Mouse (Mus musculus) liver, adult 2 months (tissue): ENCODE data around the gene Nrm. TPM values are rescaled to one million over a fixed set of nuclear protein-coding genes. Genes with fewer than 3 reads are reported as not detected.
"Not testable (repeated sequence)": the region's sequence is repeated elsewhere in the genome, so short reads cannot be mapped to it uniquely, and the experiment has no call there.

Experiments
- DNase-seq: peaks from one replicate; pipeline ENCODE4 v3.0.0-alpha.2; 2011; ENCODE audit warnings: low read depth, low spot score; ENCODE audit errors: extremely low read depth
- H3K27ac ChIP-seq: fragments of 200-500 bp; replicated peaks from 2 replicates; pipeline ENCODE4 v1.5.1; 2012; ENCODE audit warnings: low read depth, mild to moderate bottlenecking, control low read depth, inconsistent platforms, low read length; ENCODE audit not compliant: insufficient read depth
- H3K27me3 ChIP-seq: fragments of 200-500 bp; 2 replicates; pipeline ENCODE4 v1.6.1; 2012; ENCODE audit warnings: mild to moderate bottlenecking, moderate library complexity, low read length, inconsistent platforms; ENCODE audit not compliant: control insufficient read depth, insufficient read depth
- H3K36me3 ChIP-seq: fragments of 200-500 bp; 2 replicates; pipeline ENCODE4 v1.6.1; 2012; ENCODE audit warnings: low read length, inconsistent platforms; ENCODE audit not compliant: control insufficient read depth, insufficient read depth
- H3K4me1 ChIP-seq: fragments of 200-500 bp; 2 replicates; pipeline ENCODE4 v1.6.1; 2011; ENCODE audit warnings: low read length; ENCODE audit not compliant: control insufficient read depth, insufficient read depth
- H3K4me3 ChIP-seq: fragments of 200-500 bp; 2 replicates; pipeline ENCODE4 v1.5.1; 2011; ENCODE audit warnings: low read depth, mild to moderate bottlenecking, control low read depth, low read length, moderate library complexity; ENCODE audit not compliant: insufficient read depth
- H3K79me2 ChIP-seq: fragments of 200-500 bp; 2 replicates; pipeline ENCODE4 v1.6.1; 2012; ENCODE audit warnings: inconsistent platforms, mild to moderate bottlenecking, low read length, moderate library complexity; ENCODE audit not compliant: control insufficient read depth, insufficient read depth
- H3K9ac ChIP-seq: fragments of 200-500 bp; 2 replicates; pipeline ENCODE4 v1.6.1; 2012; ENCODE audit warnings: low read depth, mild to moderate bottlenecking, control low read depth, inconsistent platforms, low read length
- CTCF ChIP-seq: fragments of 200-500 bp; IDR thresholded peaks from 2 replicates; pipeline ENCODE4 v1.5.1; 2011; ENCODE audit warnings: low read depth, low read length, control low read depth
- POLR2A ChIP-seq: fragments of 200-500 bp; IDR thresholded peaks from 2 replicates; pipeline ENCODE4 v1.6.1; 2011; ENCODE audit warnings: low read length, control low read depth; ENCODE audit not compliant: insufficient read depth; ENCODE audit errors: extremely low read depth
- WGBS: fragments of 180-500 bp; shearing (Covaris S2); methylation state at CpG from one replicate; pipeline ENCODE4 v1.1.7; 2018; 5-methylcytosine and 5-hydroxymethylcytosine counted together
- polyA plus RNA-seq: library from polyadenylated mRNA; depleted of rRNA; stranded (reverse); fragments of >200 nt; gene quantifications from 2 replicates; pipeline ENCODE4 v1.2.3, GENCODE M21; 2012
- total RNA-seq: library from RNA; depleted of rRNA; stranded (reverse); fragments of >200 nt; gene quantifications from 2 replicates; pipeline ENCODE4 v1.2.3, GENCODE M21; 2014

The Nrm gene
- total and polyA plus RNA-seq, 2 experiments, result 0.18 to 2.4 TPM

DNA sequence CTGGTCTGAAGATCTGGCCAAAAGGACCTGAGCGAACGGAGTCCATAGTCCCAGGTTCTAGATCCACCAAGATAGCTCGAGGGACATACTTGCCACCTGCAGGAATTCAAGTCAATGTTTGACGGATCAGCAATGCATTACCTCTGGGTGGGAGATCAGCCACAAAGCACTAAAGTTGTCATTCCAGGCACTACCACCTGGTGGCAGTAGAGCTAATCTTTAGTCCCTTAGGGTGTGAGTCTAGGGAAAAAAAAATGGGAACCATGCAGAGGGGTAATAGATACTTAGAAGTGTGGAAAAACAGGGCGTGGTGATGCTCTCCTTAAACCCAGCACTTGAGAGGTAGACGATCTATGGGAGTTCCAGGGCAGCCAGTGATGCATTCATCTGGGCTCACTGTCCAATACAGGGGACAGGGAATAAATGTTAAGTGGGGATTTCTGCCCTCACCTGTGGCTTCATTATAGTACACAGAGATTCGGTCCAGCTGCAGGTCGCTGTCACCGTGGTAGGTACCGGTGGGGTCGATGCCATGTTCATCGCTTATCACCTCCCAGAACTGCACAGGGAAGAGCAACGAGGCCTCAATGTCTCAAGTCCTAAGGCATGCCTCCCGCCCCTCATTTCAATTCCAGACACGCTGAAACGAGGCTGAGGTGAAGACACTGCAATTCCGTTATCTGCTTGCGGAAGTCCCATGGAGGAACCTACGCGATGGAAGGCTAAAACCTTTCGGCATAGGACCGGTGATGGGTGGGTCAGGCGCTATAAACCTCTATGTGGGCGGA lies 24.7 kb upstream of the Nrm start:
- peak; percentile 66 for DNase-seq
- 0 out of 2 replicates have a peak overlapping the region, but pooled peaks have one; percentile 11 for H3K27ac ChIP-seq
- TF ChIP-seq POLR2A (no peak), CTCF (peak; percentile 46)
- peak overlapping the region; percentile 90 for H3K4me3 ChIP-seq
- H3K27me3 ChIP-seq, result no peaks in the 10 kb centered on the region
- no peaks in the 10 kb centered on the region for H3K79me2 ChIP-seq
- H3K9ac ChIP-seq, result peak overlapping the region; percentile 24
- no peaks in the 10 kb centered on the region; the same call in 1 of the 2 replicates for H3K36me3 ChIP-seq
- 7% methylated on average over 24 of the region's 24 CpGs for WGBS
- H3K4me1 ChIP-seq, result peaks cover 17% of the 10 kb centered on the region

DNA sequence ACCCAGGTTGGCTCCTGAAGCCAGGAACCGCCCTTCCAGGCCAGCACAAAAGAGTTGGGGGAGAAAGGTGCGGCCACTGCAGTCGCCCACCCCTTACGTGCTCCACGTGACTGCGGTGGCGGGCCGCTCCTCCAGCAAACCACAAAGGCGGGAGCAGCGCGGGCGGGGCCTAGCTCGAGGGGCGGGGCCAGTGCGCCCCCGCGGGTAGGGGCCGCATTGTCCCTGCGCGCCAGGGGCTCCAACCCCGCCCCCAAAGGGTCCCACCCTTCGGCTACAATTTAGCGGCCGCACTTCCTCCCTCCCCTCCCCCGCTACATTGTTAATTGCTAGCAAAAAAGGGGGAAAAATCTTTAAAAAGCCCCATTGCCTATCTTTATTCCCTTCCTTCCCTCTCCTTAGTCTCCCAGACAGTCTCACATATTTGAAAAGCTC lies 24.1 kb upstream of the Nrm start:
- no peak for TF ChIP-seq POLR2A
- no peak for TF ChIP-seq CTCF
- DNase-seq, result no peak
- WGBS, result under 1% methylated on average over 25 of the region's 25 CpGs
- H3K4me3 ChIP-seq, result peak overlapping the region; percentile 90
- no peaks in the 10 kb centered on the region for H3K79me2 ChIP-seq
- no peaks in the 10 kb centered on the region for H3K27me3 ChIP-seq
- peaks cover 18% of the 10 kb centered on the region for H3K4me1 ChIP-seq
- H3K27ac ChIP-seq, result peak overlapping the region; percentile 73; the same call in 1 of the 2 replicates
- no peaks in the 10 kb centered on the region; the same call in 1 of the 2 replicates for H3K36me3 ChIP-seq
- H3K9ac ChIP-seq, result peak overlapping the region; percentile 71

- WGBS, result under 1% methylated on average over 18 of the region's 18 CpGs
- Histone ChIP-seq H3K27ac (peak overlapping the region; percentile 73), H3K4me3 (peak overlapping the region; percentile 90), H3K79me2 (no peaks in the 10 kb centered on the region), H3K9ac (peak overlapping the region; percentile 71), H3K27me3 (no peaks in the 10 kb centered on the region), H3K4me1 (peaks cover 18% of the 10 kb centered on the region), H3K36me3 (no peaks in the 10 kb centered on the region)
- TF ChIP-seq CTCF (no peak), POLR2A (no peak)
- no peak for DNase-seq
Observed at GRCm38 (mm10) chr17:35837487-35837886, 23.6 kb upstream of the Nrm start.

DNA sequence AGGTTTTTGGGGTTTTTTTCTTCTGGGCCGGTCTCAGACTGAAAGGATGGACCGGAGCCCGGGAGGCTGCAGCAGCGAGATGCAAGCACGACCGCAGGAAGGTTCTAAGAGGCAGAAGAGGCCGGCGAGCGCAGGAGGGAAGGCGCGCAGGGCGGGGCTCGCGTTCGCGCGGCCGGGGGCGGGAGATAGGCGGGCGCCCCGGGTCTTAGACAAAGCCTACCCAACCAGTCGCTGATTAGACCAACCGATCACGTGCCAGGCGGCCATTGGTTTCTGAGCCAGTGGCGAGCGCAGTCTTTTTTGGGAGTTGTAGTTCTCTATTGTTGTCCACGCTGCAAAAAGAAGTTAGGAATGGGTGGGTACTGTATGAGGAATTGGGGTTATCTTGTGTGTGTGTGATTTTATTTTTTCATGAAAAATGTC lies 23.0 kb upstream of the Nrm start, which contains the start of gene Tubb5:
Gene Tubb5, minus strand, starts transcription at position 185 of the 423 bp plus-strand sequence.
- WGBS, result 1% methylated on average over 29 of the region's 29 CpGs
- peak within 1 kb of the TSS; percentile 90 for H3K4me3 ChIP-seq
- H3K4me1 ChIP-seq, result peaks cover 18% of the 10 kb centered on the region
- no peaks in the 10 kb centered on the region for H3K79me2 ChIP-seq
- H3K9ac ChIP-seq, result peak within 1 kb of the TSS; percentile 71
- no peaks in the 10 kb centered on the region for H3K36me3 ChIP-seq
- TF ChIP-seq POLR2A (peak; percentile 88), CTCF (no peak)
- no peaks in the 10 kb centered on the region for H3K27me3 ChIP-seq
- DNase-seq, result peak; percentile 90
- H3K27ac ChIP-seq, result peak within 1 kb of the TSS; percentile 73

GRCm38 (mm10) chr17:35838570-35838969 lies 22.5 kb upstream of the Nrm start:
- WGBS, result 19% methylated on average over 5 of the region's 5 CpGs
- H3K4me1 ChIP-seq, result peaks cover 18% of the 10 kb centered on the region
- H3K27ac ChIP-seq, result no peak overlapping the region
- no peaks in the 10 kb centered on the region for H3K36me3 ChIP-seq
- DNase-seq, result no peak
- H3K79me2 ChIP-seq, result no peaks in the 10 kb centered on the region
- H3K9ac ChIP-seq, result no peak overlapping the region
- no peaks in the 10 kb centered on the region for H3K27me3 ChIP-seq
- no peak overlapping the region for H3K4me3 ChIP-seq
- no peak for TF ChIP-seq POLR2A
- TF ChIP-seq CTCF, result no peak

DNA sequence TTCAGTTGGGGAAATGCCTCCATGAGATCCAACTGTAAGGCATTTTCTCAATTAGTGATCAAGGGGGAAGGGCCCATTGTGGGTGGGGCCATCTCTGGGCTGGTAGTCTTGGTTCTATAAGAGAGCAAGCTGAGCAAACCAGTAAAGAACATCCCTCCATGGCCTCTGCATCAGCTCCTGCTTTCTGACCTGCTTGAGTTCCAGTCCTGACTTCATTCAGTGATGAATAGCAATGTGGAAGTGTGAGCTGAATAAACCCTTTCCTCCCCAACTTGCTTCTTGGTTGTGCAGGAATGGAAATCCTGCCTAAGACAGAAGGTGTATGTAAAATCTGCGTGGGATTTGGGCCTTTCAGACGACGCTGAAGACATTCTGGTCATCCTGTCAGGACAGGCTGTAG lies 22.1 kb upstream of the Nrm start:
- not testable (repeated sequence) for H3K4me3 ChIP-seq, H3K27me3 ChIP-seq, H3K79me2 ChIP-seq, DNase-seq, H3K36me3 ChIP-seq, H3K27ac ChIP-seq, H3K9ac ChIP-seq
- peaks cover 18% of the 10 kb centered on the region for H3K4me1 ChIP-seq
- 85% methylated on average over 3 of the region's 3 CpGs for WGBS
